Mouse (Mus musculus) brain, embryonic 14.5 days (tissue): ENCODE results near the gene Fcf1. TPM values are rescaled to one million over a fixed set of nuclear protein-coding genes. Genes with fewer than 3 reads are reported as not detected.
A peak's percentile ranks its signal among the peaks of the same experiment; 100 is the strongest.

Experiments
- DNase-seq: peaks from one replicate; pipeline ENCODE4 v3.0.0-alpha.2; 2011; ENCODE audit warnings: low read depth
- CTCF ChIP-seq: fragments of 200-500 bp; IDR thresholded peaks from 2 replicates; pipeline ENCODE4 v1.5.1; 2012; ENCODE audit warnings: inconsistent platforms, mild to moderate bottlenecking, moderate library complexity, borderline replicate concordance; ENCODE audit not compliant: insufficient read depth, insufficient read length; ENCODE audit errors: extremely low read depth
- POLR2A ChIP-seq: fragments of 200-500 bp; IDR thresholded peaks from 2 replicates; pipeline ENCODE4 v1.6.1; 2012; ENCODE audit warnings: mild to moderate bottlenecking, inconsistent platforms, borderline replicate concordance; ENCODE audit not compliant: poor library complexity, insufficient read depth, insufficient read length, severe bottlenecking; ENCODE audit errors: extremely low read depth
- polyA plus RNA-seq: library from polyadenylated mRNA; depleted of rRNA; stranded (reverse); fragments of >200 nt; gene quantifications from 2 replicates; pipeline ENCODE4 v1.2.3, GENCODE M21; 2012; rRNA removed

The Fcf1 gene
- polyA plus RNA-seq, 1 experiment, result 82.0 TPM

- DNase-seq, result no peak
- TF ChIP-seq POLR2A, result no peak
- no peak for TF ChIP-seq CTCF
These were observed 41.5 kb downstream of the Fcf1 start for GRCm38 (mm10) chr12:85012185-85012584.

- TF ChIP-seq POLR2A (no peak), CTCF (no peak)
- no peak for DNase-seq
These were observed 51.4 kb downstream of the Fcf1 start for GRCm38 (mm10) chr12:85022071-85022470.

- no peak for DNase-seq
- TF ChIP-seq POLR2A (no peak), CTCF (peak; percentile 31; the same call in 1 of the 2 replicates)
These were observed 62.0 kb downstream of the Fcf1 start for GRCm38 (mm10) chr12:85032710-85033109.

Other genes with a start within 250 kb of the Fcf1 start
- 64.0 and 66.2 TPM in 2 replicates for gene Npc2, start 197.7 kb upstream of the Fcf1 start, polyA plus RNA-seq
- 80.2 and 131 TPM in 2 replicates for gene Isca2, start 197.6 kb upstream of the Fcf1 start, polyA plus RNA-seq
- 0.72 and 1.4 TPM in 2 replicates for gene Ltbp2, start 94.4 kb upstream of the Fcf1 start, polyA plus RNA-seq
- gene Arel1, start within 50 bp of the Fcf1 start, polyA plus RNA-seq, result 55.9 and 60.9 TPM in 2 replicates
- 39.8 and 66.7 TPM in 2 replicates for gene Ylpm1, start 25.4 kb downstream of the Fcf1 start, polyA plus RNA-seq
- gene Prox2, start 139.9 kb downstream of the Fcf1 start, polyA plus RNA-seq, result 0.60 and 0.98 TPM in 2 replicates
- gene Dlst, start 139.9 kb downstream of the Fcf1 start, polyA plus RNA-seq, result 145 and 157 TPM in 2 replicates
- gene Rps6kl1, start 180.4 kb downstream of the Fcf1 start, polyA plus RNA-seq, result 26.9 and 28.2 TPM in 2 replicates
- gene Pgf, start 206.9 kb downstream of the Fcf1 start, polyA plus RNA-seq, result 5.0 and 5.7 TPM in 2 replicates
- 118 and 154 TPM in 2 replicates for gene Eif2b2, start 248.6 kb downstream of the Fcf1 start, polyA plus RNA-seq